Mouse (Mus musculus): ENCODE results near the gene Atp6v0e. TPM values are rescaled to one million over a fixed set of nuclear protein-coding genes. Genes with fewer than 3 reads are reported as not detected.

Gene Atp6v0e
- total and polyA plus RNA-seq, 3 experiments, result 190 to 422 (median 226) TPM

- H3K27ac ChIP-seq (ENCODE audit: insufficient read depth, low read depth), result no peak overlapping the region
- dilution Hi-C loops (cut with MboI; ENCODE audit: extremely low pct_ligation_motif_present, extremely low pct_unique_long_range_greater_than_20kb, low sequenced_read_pairs) (no loop called here), in situ Hi-C loops (cut with MboI; ENCODE audit: low pct_ligation_motif_present, low pct_unique_long_range_greater_than_20kb, low sequenced_read_pairs) (loop anchor here (10.0 kb wide), 1 partner anchor 63 kb away; the partner anchor contains the start of gene Bnip1)
- no peaks in the 10 kb centered on the region for H3K9me3 ChIP-seq (replicated peaks; ENCODE audit: low read length)
- no peak overlapping the region for H3K4me2 ChIP-seq (ENCODE audit: insufficient read depth, low read depth, poor library complexity, severe bottlenecking)
- no peak overlapping the region for H3K4me3 ChIP-seq (replicated peaks in 1 of 3; ENCODE audit: low read depth in 2 of 3, low read length in 2 of 3, poor library complexity in 1 of 3)
- peaks cover 14% of the 10 kb centered on the region; the same call in 1 of the 2 replicates for H3K79me2 ChIP-seq (replicated peaks; ENCODE audit: control insufficient read depth, extremely low read depth, insufficient read depth, poor library complexity, severe bottlenecking)
- no peak for DNase-seq (ENCODE audit: extremely low read depth)
- TF ChIP-seq ZMIZ1 (IDR thresholded peaks at IDR 0.05; ENCODE audit: low read depth, low read length), result no peak
- no peak for TF ChIP-seq SIN3A (IDR thresholded peaks at IDR 0.05; ENCODE audit: low read length)
- TF ChIP-seq BHLHE40 (IDR thresholded peaks at IDR 0.05; ENCODE audit: low read depth, low read length), result no peak
- TF ChIP-seq CTCF (conservative IDR thresholded peaks at IDR 0.05 in 1 of 2, IDR thresholded peaks at IDR 0.05 in 1 of 2; ENCODE audit: low read depth in 2 of 2, low read length in 2 of 2), result no peak
- H3K36me3 ChIP-seq (replicated peaks in 1 of 2; ENCODE audit: control insufficient read depth in 1 of 2, insufficient read depth in 1 of 2, low read length in 1 of 2), result peaks cover 3 to 9% of the 10 kb centered on the region in 2 experiments
- H3K9ac ChIP-seq (ENCODE audit: insufficient read depth, low read depth), result no peak overlapping the region
- no peaks in the 10 kb centered on the region for H3K27me3 ChIP-seq (replicated peaks)
- H3K4me1 ChIP-seq (ENCODE audit: control insufficient read depth in 1 of 2, insufficient read depth in 2 of 2), result peaks cover 6 to 30% of the 10 kb centered on the region in 2 experiments; a peak in 3 of 4 replicates
These were observed 58.8 kb downstream of the Atp6v0e start for GRCm38 (mm10) chr17:26721802-26722201.

DNA sequence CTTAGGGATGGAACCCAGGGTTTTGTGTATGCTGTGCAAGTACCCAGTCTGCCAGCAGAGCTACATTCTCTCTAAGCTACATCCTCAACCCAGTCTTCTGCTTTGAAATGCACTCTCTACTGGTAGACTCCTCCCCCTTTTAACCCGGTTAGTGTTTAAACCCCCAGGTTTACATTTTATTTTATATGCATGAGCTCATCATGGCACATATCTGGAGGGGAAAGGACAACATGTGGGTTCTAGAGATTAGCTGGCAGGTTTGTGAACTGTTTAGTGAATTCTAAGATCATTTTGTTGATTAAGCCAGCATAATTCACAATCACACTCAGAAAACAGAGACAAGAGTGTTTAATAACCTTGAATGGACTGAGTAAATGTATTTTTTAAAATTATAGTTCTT is 61.8 kb downstream of the Atp6v0e start:
- peaks cover 3 to 9% of the 10 kb centered on the region in 2 experiments for H3K36me3 ChIP-seq (replicated peaks in 1 of 2; ENCODE audit: control insufficient read depth in 1 of 2, insufficient read depth in 1 of 2, low read length in 1 of 2)
- no peak for TF ChIP-seq JUND (conservative IDR thresholded peaks at IDR 0.05; ENCODE audit: low read depth, low read length)
- no peak for TF ChIP-seq IRF4 (IDR thresholded peaks at IDR 0.05; ENCODE audit: low read depth, low read length)
- TF ChIP-seq HCFC1 (IDR thresholded peaks at IDR 0.05; ENCODE audit: low read depth, low read length), result no peak
- TF ChIP-seq POLR2AphosphoS2 (IDR thresholded peaks at IDR 0.05; ENCODE audit: low read depth, low read length), result no peak
- no peak overlapping the region for H3K4me3 ChIP-seq (replicated peaks in 1 of 3; ENCODE audit: low read depth in 2 of 3, low read length in 2 of 3, poor library complexity in 1 of 3)
- no peak overlapping the region for H3K9ac ChIP-seq (ENCODE audit: insufficient read depth, low read depth)
- no peaks in the 10 kb centered on the region for H3K9me3 ChIP-seq (replicated peaks; ENCODE audit: low read length)
- no peak for DNase-seq (ENCODE audit: extremely low read depth)
- peaks cover 10% of the 10 kb centered on the region; the same call in 1 of the 2 replicates for H3K79me2 ChIP-seq (replicated peaks; ENCODE audit: control insufficient read depth, extremely low read depth, insufficient read depth, poor library complexity, severe bottlenecking)
- H3K27me3 ChIP-seq (replicated peaks), result no peaks in the 10 kb centered on the region
- dilution Hi-C loops (cut with MboI; ENCODE audit: extremely low pct_ligation_motif_present, extremely low pct_unique_long_range_greater_than_20kb, low sequenced_read_pairs), result no loop called here
- H3K4me2 ChIP-seq (ENCODE audit: insufficient read depth, low read depth, poor library complexity, severe bottlenecking), result no peak overlapping the region
- in situ Hi-C loops (cut with MboI; ENCODE audit: low pct_ligation_motif_present, low pct_unique_long_range_greater_than_20kb, low sequenced_read_pairs), result loop anchor here (10.0 kb wide), 1 partner anchor 60 kb away; the partner anchor contains the start of gene Bnip1
- no peak overlapping the region for H3K27ac ChIP-seq (ENCODE audit: insufficient read depth, low read depth)
- peaks cover 15 to 53% of the 10 kb centered on the region in 2 experiments for H3K4me1 ChIP-seq (ENCODE audit: control insufficient read depth in 1 of 2, insufficient read depth in 2 of 2)

DNA sequence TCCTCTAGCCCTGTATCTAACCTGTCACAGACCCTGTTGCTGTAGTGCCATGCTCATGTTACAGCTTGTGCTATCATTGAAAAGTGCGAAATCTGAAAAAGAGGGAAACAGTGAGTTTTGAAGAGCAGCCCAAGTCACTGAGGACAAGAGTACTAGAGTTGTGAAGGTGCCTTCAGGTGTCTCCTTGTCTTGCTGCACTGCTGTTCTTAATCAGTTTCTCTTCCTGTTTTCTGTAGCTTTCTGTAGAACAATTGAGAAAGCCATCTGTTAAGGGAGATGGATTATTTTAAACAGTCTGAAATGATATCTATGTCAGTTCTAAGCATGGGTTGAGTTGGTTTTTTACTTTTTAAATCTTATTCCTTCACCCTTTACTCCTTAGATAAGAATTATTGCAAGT is 63.6 kb downstream of the Atp6v0e start:
- H3K4me2 ChIP-seq (ENCODE audit: insufficient read depth, low read depth, poor library complexity, severe bottlenecking), result peak overlapping the region; percentile 90
- H3K36me3 ChIP-seq (replicated peaks in 1 of 2; ENCODE audit: control insufficient read depth in 1 of 2, insufficient read depth in 1 of 2, low read length in 1 of 2), result peaks cover 0 to 1% of the 10 kb centered on the region in 2 experiments
- H3K27ac ChIP-seq (ENCODE audit: insufficient read depth, low read depth), result peak overlapping the region; percentile 71
- no peaks in the 10 kb centered on the region for H3K27me3 ChIP-seq (replicated peaks)
- in situ Hi-C loops (cut with MboI; ENCODE audit: low pct_ligation_motif_present, low pct_unique_long_range_greater_than_20kb, low sequenced_read_pairs), result loop anchor here (10.0 kb wide), 1 partner anchor 58 kb away; the partner anchor contains the start of gene Bnip1
- H3K9me3 ChIP-seq (replicated peaks; ENCODE audit: low read length), result no peaks in the 10 kb centered on the region
- H3K4me1 ChIP-seq (ENCODE audit: control insufficient read depth in 1 of 2, insufficient read depth in 2 of 2), result peaks cover 15 to 53% of the 10 kb centered on the region in 2 experiments
- H3K79me2 ChIP-seq (replicated peaks; ENCODE audit: control insufficient read depth, extremely low read depth, insufficient read depth, poor library complexity, severe bottlenecking), result peaks cover 10% of the 10 kb centered on the region; the same call in 1 of the 2 replicates
- dilution Hi-C loops (cut with MboI; ENCODE audit: extremely low pct_ligation_motif_present, extremely low pct_unique_long_range_greater_than_20kb, low sequenced_read_pairs), result no loop called here
- H3K4me3 ChIP-seq (replicated peaks in 1 of 3; ENCODE audit: low read depth in 2 of 3, low read length in 2 of 3, poor library complexity in 1 of 3), result peak overlapping the region in 1 of 3 experiments; percentile 31
- no peak overlapping the region; the same call in 1 of the 2 replicates for H3K9ac ChIP-seq (ENCODE audit: insufficient read depth, low read depth)
- TF ChIP-seq GABPA (IDR thresholded peaks at IDR 0.05; ENCODE audit: insufficient replicate concordance, low read depth, low read length) (no peak), SIN3A (IDR thresholded peaks at IDR 0.05; ENCODE audit: low read length) (0 out of 2 replicates have a peak, but pooled peaks have one; percentile 31), POLR2A (IDR thresholded peaks at IDR 0.05; ENCODE audit: low read depth, low read length) (0 out of 2 replicates have a peak, but pooled peaks have one; percentile 24), IRF4 (IDR thresholded peaks at IDR 0.05; ENCODE audit: low read depth, low read length) (peak; percentile 93), TCF12 (IDR thresholded peaks at IDR 0.05; ENCODE audit: low read depth, low read length) (peak; percentile 69; the same call in 1 of the 2 replicates), JUND (conservative IDR thresholded peaks at IDR 0.05; ENCODE audit: low read depth, low read length) (0 out of 2 replicates have a peak, but pooled peaks have one; percentile 62), ETS1 (conservative IDR thresholded peaks at IDR 0.05; ENCODE audit: low read depth, low read length) (peak; percentile 4; the same call in 1 of the 2 replicates), EP300 (IDR thresholded peaks at IDR 0.05; ENCODE audit: low read length) (peak; percentile 88), MAX (IDR thresholded peaks at IDR 0.05; ENCODE audit: low read length) (no peak)
- DNase-seq (ENCODE audit: extremely low read depth), result peak; percentile 52
